28 mouse cellular contexts compared by ENCODE assay signal in genomic region chr5:132479227-132479857, GRCm38 (mm10).
DNase-seq lines count a peak whose midpoint lies in the region; ATAC-seq and TF ChIP-seq lines count a peak whose summit lies in the region.
"Had no signal": no experiment of that assay in that cellular context is flagged by ENCODE, and none has a peak within 500 bp of the region (broad histone marks: within the 10 kb centered on the region; RNA-seq: fewer than 3 reads in every experiment).

No protein-coding gene starts in this region.

- no peak for TF ChIP-seq CTCF in heart, postnatal 0 days (IDR thresholded peaks at IDR 0.05; ENCODE audit: low read depth)
- no peak for TF ChIP-seq CTCF in embryonic fibroblast, embryonic 13.5 days (IDR thresholded peaks at IDR 0.05; ENCODE audit: borderline replicate concordance, insufficient read depth, low read length)

- TF ChIP-seq EP300 in heart, postnatal 0 days (IDR thresholded peaks at IDR 0.05; ENCODE audit: low read depth), result no peak

- ATAC-seq in heart, embryonic 12.5 days (ENCODE audit: insufficient number of reproducible peaks, low FRiP score), result no peak
- no peak for ATAC-seq in heart, postnatal 0 days (ENCODE audit: insufficient read depth, low read depth)
- peak; percentile 79 for ATAC-seq in megakaryocyte-erythroid progenitor cell, adult 5-6 weeks (replicated peaks; ENCODE audit: low FRiP score, low TSS enrichment, poor library complexity, severe bottlenecking)
- ATAC-seq: activated CD4-positive, CD25-positive, alpha-beta regulatory T cell, adult 4 months; forebrain, embryonic 13.5 days; intestine, embryonic 16.5 days; midbrain, embryonic 15.5 days had no signal

- no peak for DNase-seq in heart, adult 9 months (ENCODE audit: low spot score in 2 of 2)
- DNase-seq in heart, postnatal 0 days (ENCODE audit: low spot score), result no peak
- no peak for DNase-seq in heart, postnatal 10 days
- DNase-seq: adrenal gland, adult 2 months; B cell, adult 2 months; cerebellum, adult 2 months; cerebellum, postnatal 14 days; gastrocnemius, postnatal 14 days; kidney, adult 8-10 months; kidney, postnatal 10 days; layer of hippocampus, adult 9-11 months; lung, adult 2 months; lung, postnatal 10 days; retina, postnatal 1 day; right cerebral cortex, postnatal 14 days had no signal

- no peaks in the 10 kb centered on the region for H3K36me3 ChIP-seq in heart, embryonic 12.5 days
- H3K36me3 ChIP-seq in heart, postnatal 0 days (replicated peaks; ENCODE audit: control insufficient read depth, insufficient read depth, low read length), result no peaks in the 10 kb centered on the region
- H3K36me3 ChIP-seq: hindbrain, embryonic 13.5 days; limb, embryonic 10.5 days; limb, embryonic 15.5 days; midbrain, embryonic 10.5 days; midbrain, embryonic 15.5 days; neural tube, embryonic 15.5 days had no signal

- 8% methylated on average over 11 of the region's 11 CpGs for WGBS in heart, embryonic 12.5 days
- 22% methylated on average over 11 of the region's 11 CpGs for WGBS in heart, postnatal 0 days

- peak overlapping the region; percentile 43; the same call in 1 of the 2 replicates for H3K9ac ChIP-seq in heart, embryonic 12.5 days
- no peak overlapping the region for H3K9ac ChIP-seq in heart, postnatal 0 days (replicated peaks; ENCODE audit: low read depth, low read length)
- H3K9ac ChIP-seq: forebrain, embryonic 13.5 days; hindbrain, embryonic 13.5 days; limb, embryonic 15.5 days; midbrain, embryonic 15.5 days; neural tube, embryonic 15.5 days had no signal

- H3K27ac ChIP-seq in heart, embryonic 12.5 days (ENCODE audit: poor library complexity, severe bottlenecking), result no peak overlapping the region
- no peak overlapping the region for H3K27ac ChIP-seq in heart, postnatal 0 days (ENCODE audit: low read depth)
- 0 out of 2 replicates have a peak overlapping the region, but pooled peaks have one; percentile 17 for H3K27ac ChIP-seq in embryonic fibroblast, embryonic 13.5 days (ENCODE audit: insufficient read depth, low read length)
- H3K27ac ChIP-seq: forebrain, embryonic 13.5 days; hindbrain, embryonic 13.5 days; limb, embryonic 10.5 days; limb, embryonic 15.5 days; macrophage; midbrain, embryonic 10.5 days; midbrain, embryonic 15.5 days; neural tube, embryonic 15.5 days had no signal

- no peaks in the 10 kb centered on the region for H3K27me3 ChIP-seq in heart, embryonic 12.5 days (replicated peaks)
- no peaks in the 10 kb centered on the region for H3K27me3 ChIP-seq in heart, postnatal 0 days (ENCODE audit: control insufficient read depth, insufficient read depth, low read length)
- H3K27me3 ChIP-seq: forebrain, embryonic 13.5 days; hindbrain, embryonic 13.5 days; limb, embryonic 15.5 days; midbrain, embryonic 15.5 days; neural tube, embryonic 15.5 days had no signal

- H3K9me3 ChIP-seq in heart, embryonic 12.5 days (replicated peaks), result no peaks in the 10 kb centered on the region
- H3K9me3 ChIP-seq in heart, postnatal 0 days (replicated peaks; ENCODE audit: control insufficient read depth, low read length), result no peaks in the 10 kb centered on the region
- H3K9me3 ChIP-seq: forebrain, embryonic 13.5 days; hindbrain, embryonic 13.5 days; limb, embryonic 10.5 days; limb, embryonic 15.5 days; midbrain, embryonic 10.5 days; midbrain, embryonic 15.5 days; neural tube, embryonic 15.5 days had no signal

- peak overlapping the region; percentile 63 for H3K4me2 ChIP-seq in heart, embryonic 12.5 days
- H3K4me2 ChIP-seq in heart, postnatal 0 days (ENCODE audit: low read depth, low read length), result peak overlapping the region; percentile 34
- H3K4me2 ChIP-seq: forebrain, embryonic 13.5 days; hindbrain, embryonic 13.5 days; limb, embryonic 15.5 days; midbrain, embryonic 15.5 days; neural tube, embryonic 15.5 days had no signal

- no peak for TF ChIP-seq POLR2A in embryonic fibroblast, embryonic 13.5 days (IDR thresholded peaks at IDR 0.05; ENCODE audit: low read depth, low read length)

- H3K4me3 ChIP-seq in heart, embryonic 12.5 days, result peak overlapping the region; percentile 16; the same call in 1 of the 2 replicates
- no peak overlapping the region for H3K4me3 ChIP-seq in heart, postnatal 0 days (ENCODE audit: low read depth, low read length)
- no peak overlapping the region for H3K4me3 ChIP-seq in embryonic fibroblast, embryonic 13.5 days (ENCODE audit: insufficient read depth, low read length)
- H3K4me3 ChIP-seq: forebrain, embryonic 13.5 days; hindbrain, embryonic 13.5 days; limb, embryonic 10.5 days; limb, embryonic 15.5 days; midbrain, embryonic 10.5 days; midbrain, embryonic 15.5 days; neural tube, embryonic 15.5 days had no signal

- peaks cover 29% of the 10 kb centered on the region for H3K4me1 ChIP-seq in heart, embryonic 12.5 days (replicated peaks)
- 0 out of 2 replicates have a peak, but pooled peaks cover 12% of the 10 kb centered on the region for H3K4me1 ChIP-seq in heart, postnatal 0 days (ENCODE audit: control insufficient read depth, insufficient read depth)
- peaks cover 4% of the 10 kb centered on the region; the same call in 1 of the 2 replicates for H3K4me1 ChIP-seq in embryonic fibroblast, embryonic 13.5 days (ENCODE audit: control insufficient read depth, insufficient read depth, low read length)

- intact Hi-C loops in heart, postnatal 10 days (cut with DNase I), result no loop called here
